Mouse (Mus musculus) liver, embryonic 14.5 days (tissue): ENCODE measurements around the gene Rnf180. TPM values are rescaled to one million over a fixed set of nuclear protein-coding genes. Genes with fewer than 3 reads are reported as not detected.
"Not testable (repeated sequence)": the region's sequence is repeated elsewhere in the genome, so short reads cannot be mapped to it uniquely, and the experiment has no call there.

ENCODE experiments used
- ATAC-seq: fragments of 200-750 bp; cut with Nextera tagmentation; 2 replicates; pipeline ENCODE4 v1.8.0; 2017; ENCODE audit warnings: moderate number of reproducible peaks, mild to moderate bottlenecking, moderate library complexity; ENCODE audit not compliant: insufficient read depth
- DNase-seq, 3 experiments: peaks; one replicate each; pipeline ENCODE4 v3.0.0-alpha.2; 2012 to 2013; ENCODE audit warnings: low read depth in 3 of 3, low spot score in 3 of 3
- H3K27ac ChIP-seq: fragments of 300-500 bp; sonication (generic); 2 replicates; pipeline ENCODE4 v1.5.1; 2014; ENCODE audit warnings: moderate library complexity, mild to moderate bottlenecking, control low read depth, inconsistent platforms
- H3K27me3 ChIP-seq: fragments of 300-500 bp; sonication (generic); 2 replicates; pipeline ENCODE4 v1.6.1; 2014; ENCODE audit warnings: mild to moderate bottlenecking, low read length, moderate library complexity; ENCODE audit not compliant: control insufficient read depth, insufficient read depth
- H3K36me3 ChIP-seq: fragments of 300-500 bp; sonication (generic); replicated peaks from 2 replicates; pipeline ENCODE4 v1.6.1; 2014; ENCODE audit warnings: low read depth; ENCODE audit not compliant: control insufficient read depth, insufficient read depth
- H3K4me1 ChIP-seq, 2 experiments: fragments of 200-500 bp in 1 of 2; fragments of 300-500 bp in 1 of 2; sonication (generic) in 1 of 2; replicated peaks; 2 replicates each; pipeline ENCODE4 v1.6.1; 2012 to 2014; ENCODE audit warnings: antibody characterized with exemption in 1 of 2, inconsistent platforms in 1 of 2, low read length in 1 of 2; ENCODE audit not compliant: control insufficient read depth in 2 of 2, insufficient read depth in 2 of 2
- H3K4me2 ChIP-seq: fragments of 300-500 bp; sonication (generic); 2 replicates; pipeline ENCODE4 v1.6.1; 2014; ENCODE audit warnings: low read depth, mild to moderate bottlenecking, control low read depth, moderate library complexity
- H3K4me3 ChIP-seq, 2 experiments: fragments of 200-500 bp in 1 of 2; fragments of 300-500 bp in 1 of 2; sonication (generic) in 1 of 2; 2 replicates each; pipeline ENCODE4 v1.5.1; 2012 to 2014; ENCODE audit warnings: low read depth in 2 of 2, low read length in 2 of 2, mild to moderate bottlenecking in 2 of 2, control low read depth in 1 of 2, inconsistent platforms in 1 of 2, moderate library complexity in 1 of 2; ENCODE audit not compliant: insufficient read depth in 1 of 2
- H3K9ac ChIP-seq: fragments of 300-500 bp; sonication (generic); replicated peaks from 2 replicates; pipeline ENCODE4 v1.6.1; 2014; ENCODE audit warnings: mild to moderate bottlenecking, control low read depth, moderate library complexity
- H3K9me3 ChIP-seq: fragments of 300-500 bp; sonication (generic); 2 replicates; pipeline ENCODE4 v1.6.1; 2016; ENCODE audit warnings: low read length, mixed read lengths; ENCODE audit not compliant: control insufficient read depth
- CTCF ChIP-seq: IDR thresholded peaks from 2 replicates; pipeline ENCODE4 v1.5.1; 2016; ENCODE audit warnings: antibody characterized with exemption, low read depth, control low read depth
- EP300 ChIP-seq: IDR thresholded peaks from 2 replicates; pipeline ENCODE4 v1.6.1; 2016; ENCODE audit warnings: antibody characterized with exemption, low read depth
- WGBS: fragments of 180-500 bp; shearing (Covaris S2); extraction: QIAGEN DNeasy Blood & Tissue Kit; methylation state at CpG from one replicate; pipeline ENCODE4 v1.1.7; 2014; ENCODE audit not compliant: insufficient replicate concordance; 5-methylcytosine and 5-hydroxymethylcytosine counted together
- polyA plus RNA-seq, 2 experiments: library from polyadenylated mRNA; depleted of rRNA in 1 of 2; stranded (reverse) in 1 of 2; unstranded in 1 of 2; fragments of >200 nt; fragmentation: Nextera tagmentation in 1 of 2; extraction: Ambion mirVana in 1 of 2; gene quantifications; 2 replicates each; pipeline versions ENCODE4 v1.2.1 to v1.2.3; 2012 to 2014

Rnf180 gene
- polyA plus RNA-seq, 2 experiments = 0.35 to 0.39 TPM

GRCm38 (mm10) chr13:105312763-105313162 is 18.1 kb upstream of the Rnf180 start:
- Histone ChIP-seq H3K27me3 (no peaks in the 10 kb centered on the region), H3K36me3 (no peaks in the 10 kb centered on the region), H3K4me3 (no peak overlapping the region), H3K27ac (no peak overlapping the region), H3K4me1 (peaks cover 0 to 3% of the 10 kb centered on the region in 2 experiments; a peak in 2 of 4 replicates), H3K4me2 (no peak overlapping the region), H3K9me3 (no peaks in the 10 kb centered on the region), H3K9ac (no peak overlapping the region)
- no peak for DNase-seq
- 51% methylated on average over 6 of the region's 6 CpGs for WGBS
- TF ChIP-seq EP300 = no peak
- TF ChIP-seq CTCF = no peak
- no peak for ATAC-seq

DNA sequence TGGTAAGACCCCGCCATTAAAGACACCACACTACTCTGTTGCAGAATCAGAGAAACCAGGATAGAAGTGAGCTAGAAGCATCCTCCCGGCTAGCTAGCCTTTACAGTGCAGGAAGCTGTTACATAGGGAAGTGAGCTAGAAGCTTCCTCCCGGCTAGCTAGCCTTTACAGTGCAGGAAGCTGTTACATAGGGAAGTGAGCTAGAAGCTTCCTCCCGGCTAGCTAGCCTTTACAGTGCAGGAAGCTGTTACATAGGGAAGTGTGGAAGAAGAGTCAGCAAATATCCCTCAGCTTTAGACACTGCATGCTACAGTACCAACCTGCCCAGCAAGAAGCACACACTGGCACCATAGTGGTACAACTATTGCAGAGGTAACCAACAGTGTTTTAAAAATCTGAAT is 15.9 kb upstream of the Rnf180 start:
- H3K4me3 ChIP-seq, H3K9me3 ChIP-seq, H3K36me3 ChIP-seq, H3K4me1 ChIP-seq, H3K9ac ChIP-seq, H3K4me2 ChIP-seq, H3K27me3 ChIP-seq, H3K27ac ChIP-seq, DNase-seq: not testable (repeated sequence)
- ATAC-seq = peak; percentile 63
- 32% methylated on average over 4 of the region's 4 CpGs for whole genome bisulfite sequencing

- Histone ChIP-seq H3K9me3 (no peaks in the 10 kb centered on the region), H3K4me1 (no peaks in the 10 kb centered on the region), H3K9ac (no peak overlapping the region), H3K4me3 (no peak overlapping the region), H3K27ac (no peak overlapping the region), H3K4me2 (no peak overlapping the region), H3K27me3 (no peaks in the 10 kb centered on the region), H3K36me3 (no peaks in the 10 kb centered on the region)
- ATAC-seq = no peak
- no peak for DNase-seq
- TF ChIP-seq EP300 (no peak), CTCF (no peak)
- 53% methylated on average over 2 of the region's 2 CpGs for WGBS
These were observed 10.9 kb upstream of the Rnf180 start for GRCm38 (mm10) chr13:105305513-105305912.

- WGBS = 50% methylated on average over 4 of the region's 4 CpGs
- H3K27me3 ChIP-seq = no peaks in the 10 kb centered on the region
- DNase-seq (no peak), ATAC-seq (no peak)
- TF ChIP-seq CTCF (no peak), EP300 (no peak)
- H3K27ac ChIP-seq = no peak overlapping the region
- H3K9me3 ChIP-seq = no peaks in the 10 kb centered on the region
- H3K36me3 ChIP-seq = no peaks in the 10 kb centered on the region
- no peak overlapping the region for H3K9ac ChIP-seq
- H3K4me2 ChIP-seq = no peak overlapping the region
- no peaks in the 10 kb centered on the region for H3K4me1 ChIP-seq
- H3K4me3 ChIP-seq = no peak overlapping the region
These were observed 9.4 kb upstream of the Rnf180 start for GRCm38 (mm10) chr13:105304054-105304453.

DNA sequence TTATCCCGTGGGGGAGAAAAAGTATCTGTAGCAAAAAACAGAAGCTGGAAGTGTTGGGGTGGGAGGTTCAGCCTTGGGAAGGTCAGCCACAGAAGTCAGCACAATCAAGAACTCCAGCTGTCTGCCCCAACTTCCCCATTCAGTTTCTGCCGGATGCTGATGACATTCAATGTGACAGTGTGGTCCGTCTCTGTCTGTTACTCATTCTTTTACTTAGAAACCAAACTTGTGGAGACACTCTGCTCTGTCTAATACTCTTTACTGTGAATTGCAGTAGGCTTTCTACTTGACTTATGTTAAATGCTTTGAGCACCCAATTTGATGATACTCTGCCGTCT is 5.4 kb upstream of the Rnf180 start:
- Histone ChIP-seq H3K9ac (no peak overlapping the region), H3K36me3 (no peaks in the 10 kb centered on the region), H3K4me2 (no peak overlapping the region), H3K27ac (no peak overlapping the region), H3K4me1 (no peaks in the 10 kb centered on the region), H3K27me3 (no peaks in the 10 kb centered on the region), H3K4me3 (no peak overlapping the region), H3K9me3 (no peaks in the 10 kb centered on the region)
- peak; percentile 6 to 26 (median 7) for DNase-seq
- TF ChIP-seq EP300 (no peak), CTCF (no peak)
- 9% methylated on average over 4 of the region's 4 CpGs for WGBS
- ATAC-seq = peak; percentile 52; the same call in 1 of the 2 replicates
